Mouse (Mus musculus): ENCODE measurements around the gene Psap.

- TF ChIP-seq CTCF (IDR thresholded peaks at IDR 0.05; ENCODE audit: low read depth, low read length) (no peak), POLR2A (IDR thresholded peaks at IDR 0.05; ENCODE audit: extremely low read depth, insufficient read depth, low read length) (peak; percentile 93)
Measured at GRCm38 (mm10) chr10:60277207-60278005, at the start of gene Psap.

All from liver, adult 2 months (tissue).